Mouse (Mus musculus): Measurements from ENCODE around the gene Gpatch11. TPM values are rescaled to one million over a fixed set of nuclear protein-coding genes. Genes with fewer than 3 reads are reported as not detected.

The Gpatch11 gene
- polyA plus RNA-seq, 2 experiments = 26.0 to 42.5 TPM

DNA sequence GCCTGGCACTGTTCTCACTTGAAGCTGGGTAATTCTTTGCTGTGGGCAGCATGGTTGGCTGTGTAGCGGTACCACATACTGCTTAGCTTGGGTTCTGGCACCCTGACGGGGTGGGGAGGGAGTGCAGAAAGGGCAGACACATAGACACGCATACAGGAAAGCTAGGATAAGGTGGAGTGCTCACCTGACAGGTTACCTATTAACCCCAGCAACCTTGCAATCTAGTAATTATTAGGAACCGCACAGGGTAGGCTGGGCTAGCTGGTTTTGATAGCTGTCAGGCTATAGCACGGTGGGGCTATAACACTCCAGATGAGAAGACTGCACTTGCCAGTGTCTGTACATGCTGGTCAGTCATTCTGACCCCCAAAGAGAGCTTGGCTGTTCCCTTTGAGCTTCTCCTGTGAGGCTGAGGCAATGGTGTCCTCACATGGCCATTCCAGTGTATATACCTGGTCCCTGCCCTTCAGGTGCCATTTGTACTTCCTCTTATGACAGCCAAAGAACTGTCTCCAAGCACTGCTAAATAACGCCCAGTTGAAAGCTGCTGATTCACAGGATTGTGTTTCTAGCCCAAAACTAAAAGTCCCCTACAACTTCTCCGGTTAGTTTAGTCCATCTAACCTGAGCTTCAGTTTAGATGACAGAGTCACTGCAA, 7.0 kb downstream of the Gpatch11 start:
- no peak overlapping the region for H3K27ac ChIP-seq (replicated peaks; ENCODE audit: low read depth, low read length)
- DNase-seq (ENCODE audit: low spot score) (no peak), ATAC-seq (ENCODE audit: low FRiP score, low read depth) (no peak)
- H3K4me2 ChIP-seq (replicated peaks; ENCODE audit: low read depth, low read length, severe bottlenecking) = no peak overlapping the region
- no peak for TF ChIP-seq POLR2A (IDR thresholded peaks at IDR 0.05; ENCODE audit: borderline replicate concordance, extremely low read depth, insufficient read depth, insufficient read length)
- 93% methylated on average over 7 of the region's 7 CpGs for WGBS
- no peaks in the 10 kb centered on the region for H3K4me1 ChIP-seq (ENCODE audit: control insufficient read depth, insufficient read depth, low read length)
- H3K9me3 ChIP-seq (ENCODE audit: control insufficient read depth, low read length) = no peaks in the 10 kb centered on the region
- peaks cover 75% of the 10 kb centered on the region for H3K36me3 ChIP-seq (ENCODE audit: control insufficient read depth, insufficient read depth, low read length)
- no peak overlapping the region for H3K9ac ChIP-seq (ENCODE audit: low read depth, low read length, severe bottlenecking)
- no peak overlapping the region for H3K4me3 ChIP-seq (replicated peaks; ENCODE audit: low read length)
- no peaks in the 10 kb centered on the region for H3K27me3 ChIP-seq (ENCODE audit: control insufficient read depth, insufficient read depth, low read length)

- DNase-seq (ENCODE audit: low spot score) (no peak), ATAC-seq (ENCODE audit: low FRiP score, low read depth) (no peak)
- H3K4me3 ChIP-seq (replicated peaks; ENCODE audit: low read length) = no peak overlapping the region
- no peaks in the 10 kb centered on the region for H3K27me3 ChIP-seq (ENCODE audit: control insufficient read depth, insufficient read depth, low read length)
- H3K27ac ChIP-seq (replicated peaks; ENCODE audit: low read depth, low read length) = no peak overlapping the region
- 86% methylated on average over 10 of the region's 10 CpGs for WGBS
- H3K4me2 ChIP-seq (replicated peaks; ENCODE audit: low read depth, low read length, severe bottlenecking) = no peak overlapping the region
- peaks cover 27% of the 10 kb centered on the region for H3K36me3 ChIP-seq (ENCODE audit: control insufficient read depth, insufficient read depth, low read length)
- H3K4me1 ChIP-seq (ENCODE audit: control insufficient read depth, insufficient read depth, low read length) = no peaks in the 10 kb centered on the region
- H3K9me3 ChIP-seq (ENCODE audit: control insufficient read depth, low read length) = no peaks in the 10 kb centered on the region
- no peak for TF ChIP-seq POLR2A (IDR thresholded peaks at IDR 0.05; ENCODE audit: borderline replicate concordance, extremely low read depth, insufficient read depth, insufficient read length)
- no peak overlapping the region for H3K9ac ChIP-seq (ENCODE audit: low read depth, low read length, severe bottlenecking)
These were observed 20.9 kb downstream of the Gpatch11 start for GRCm38 (mm10) chr17:78856243-78856642.

- no peak for TF ChIP-seq POLR2A (IDR thresholded peaks at IDR 0.05; ENCODE audit: borderline replicate concordance, extremely low read depth, insufficient read depth, insufficient read length)
- Histone ChIP-seq H3K27me3 (ENCODE audit: control insufficient read depth, insufficient read depth, low read length) (no peaks in the 10 kb centered on the region), H3K4me2 (replicated peaks; ENCODE audit: low read depth, low read length, severe bottlenecking) (no peak overlapping the region), H3K9ac (ENCODE audit: low read depth, low read length, severe bottlenecking) (no peak overlapping the region), H3K36me3 (ENCODE audit: control insufficient read depth, insufficient read depth, low read length) (peaks cover 40% of the 10 kb centered on the region), H3K4me3 (replicated peaks; ENCODE audit: low read length) (no peak overlapping the region), H3K27ac (replicated peaks; ENCODE audit: low read depth, low read length) (no peak overlapping the region), H3K9me3 (ENCODE audit: control insufficient read depth, low read length) (no peaks in the 10 kb centered on the region), H3K4me1 (ENCODE audit: control insufficient read depth, insufficient read depth, low read length) (no peaks in the 10 kb centered on the region)
- DNase-seq (ENCODE audit: low spot score) = no peak
- no peak for ATAC-seq (ENCODE audit: low FRiP score, low read depth)
- 92% methylated on average over 6 of the region's 6 CpGs for WGBS
These were observed 38.5 kb downstream of the Gpatch11 start for GRCm38 (mm10) chr17:78873886-78874285.

GRCm38 (mm10) chr17:78881878-78882304, 46.5 kb downstream of the Gpatch11 start:
- Histone ChIP-seq H3K4me1 (ENCODE audit: control insufficient read depth, insufficient read depth, low read length) (0 out of 2 replicates have a peak, but pooled peaks cover 3% of the 10 kb centered on the region), H3K4me2 (replicated peaks; ENCODE audit: low read depth, low read length, severe bottlenecking) (peak overlapping the region; percentile 68), H3K36me3 (ENCODE audit: control insufficient read depth, insufficient read depth, low read length) (peaks cover 15% of the 10 kb centered on the region), H3K9me3 (ENCODE audit: control insufficient read depth, low read length) (no peaks in the 10 kb centered on the region), H3K4me3 (replicated peaks; ENCODE audit: low read length) (peak overlapping the region; percentile 67), H3K9ac (ENCODE audit: low read depth, low read length, severe bottlenecking) (peak overlapping the region; percentile 81), H3K27ac (replicated peaks; ENCODE audit: low read depth, low read length) (peak overlapping the region; percentile 73), H3K27me3 (ENCODE audit: control insufficient read depth, insufficient read depth, low read length) (no peaks in the 10 kb centered on the region)
- 18% methylated on average over 4 of the region's 7 CpGs for WGBS
- peak; percentile 34 for DNase-seq (ENCODE audit: low spot score)
- no peak for TF ChIP-seq POLR2A (IDR thresholded peaks at IDR 0.05; ENCODE audit: borderline replicate concordance, extremely low read depth, insufficient read depth, insufficient read length)
- peak; percentile 17; the same call in 1 of the 2 replicates for ATAC-seq (ENCODE audit: low FRiP score, low read depth)

DNA sequence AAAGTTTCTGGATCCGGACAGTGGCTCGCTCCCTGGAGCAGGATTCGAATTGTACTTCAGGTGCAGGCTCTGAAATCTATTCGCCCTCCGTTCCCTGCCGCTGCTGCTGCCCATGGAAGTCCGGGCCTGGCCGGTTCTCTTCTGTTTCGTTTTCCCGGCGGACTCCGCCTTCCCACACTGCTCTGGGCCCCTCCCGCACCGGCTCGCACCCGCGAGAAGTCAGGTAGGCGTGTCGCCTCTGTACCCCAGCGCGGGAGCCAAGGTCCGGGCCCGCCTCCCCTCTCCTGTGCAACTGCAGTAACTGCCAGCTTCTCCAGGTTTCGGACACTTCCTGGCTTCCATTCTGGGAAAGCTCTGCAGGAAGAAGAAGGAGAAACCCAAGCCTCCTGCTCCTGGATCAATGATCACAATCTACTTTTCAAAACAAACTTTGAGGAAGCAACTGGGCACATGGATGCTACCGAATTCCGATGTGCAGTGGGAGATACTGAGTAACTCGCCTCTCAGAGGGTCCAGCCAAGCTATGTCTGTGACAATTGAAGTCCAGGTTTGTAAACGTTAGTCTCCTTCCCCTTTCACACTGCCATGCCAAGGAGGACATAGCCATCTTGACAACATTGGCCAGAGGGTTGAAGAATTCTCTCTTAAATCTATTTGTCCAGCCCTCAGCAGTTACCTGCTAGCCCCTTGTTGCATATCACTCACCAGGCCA, 47.2 kb downstream of the Gpatch11 start, which contains the start of gene Eif2ak2:
Eif2ak2 (minus strand) TSS at position 173 of the 712 bp plus-strand sequence.
- 1% methylated on average over 28 of the region's 28 CpGs for WGBS
- Histone ChIP-seq H3K4me1 (ENCODE audit: control insufficient read depth, insufficient read depth, low read length) (0 out of 2 replicates have a peak, but pooled peaks cover 3% of the 10 kb centered on the region), H3K36me3 (ENCODE audit: control insufficient read depth, insufficient read depth, low read length) (peaks cover 14% of the 10 kb centered on the region), H3K4me2 (replicated peaks; ENCODE audit: low read depth, low read length, severe bottlenecking) (peak within 1 kb of the TSS; percentile 68), H3K4me3 (replicated peaks; ENCODE audit: low read length) (peak within 1 kb of the TSS; percentile 67), H3K9me3 (ENCODE audit: control insufficient read depth, low read length) (no peaks in the 10 kb centered on the region), H3K27ac (replicated peaks; ENCODE audit: low read depth, low read length) (peak within 1 kb of the TSS; percentile 73), H3K9ac (ENCODE audit: low read depth, low read length, severe bottlenecking) (peak within 1 kb of the TSS; percentile 81), H3K27me3 (ENCODE audit: control insufficient read depth, insufficient read depth, low read length) (no peaks in the 10 kb centered on the region)
- peak; percentile 86 for DNase-seq (ENCODE audit: low spot score)
- TF ChIP-seq POLR2A (IDR thresholded peaks at IDR 0.05; ENCODE audit: borderline replicate concordance, extremely low read depth, insufficient read depth, insufficient read length) = peak; percentile 75; the same call in 1 of the 2 replicates
- ATAC-seq (ENCODE audit: low FRiP score, low read depth) = peak; percentile 97
